Mouse (Mus musculus) MEL (cell line): Measurements from ENCODE around the gene Fam222b. TPM values are rescaled to one million over a fixed set of nuclear protein-coding genes. Genes with fewer than 3 reads are reported as not detected.

Experiments used
- DNase-seq: peaks from one replicate; pipeline ENCODE4 v3.0.0; 2011; ENCODE audit warnings: low read depth, low spot score
- H3K27ac ChIP-seq: 2 replicates; pipeline ENCODE4 v1.5.1; 2012; ENCODE audit warnings: low read depth, mild to moderate bottlenecking, control low read depth, low read length, moderate library complexity; ENCODE audit not compliant: control insufficient read depth
- H3K27me3 ChIP-seq, 2 experiments: fragments of 150-350 bp in 1 of 2; sonication (generic) in 1 of 2; 2 replicates each; pipeline ENCODE4 v1.6.1; 2012; ENCODE audit warnings: low read length in 2 of 2, mild to moderate bottlenecking in 2 of 2, improper control_type of control experiment in 1 of 2, moderate library complexity in 1 of 2; ENCODE audit not compliant: insufficient read depth in 2 of 2, control insufficient read depth in 1 of 2
- H3K36me3 ChIP-seq, 2 experiments: 2 replicates each; pipeline ENCODE4 v1.6.1; 2012 to 2014; ENCODE audit warnings: low read length in 2 of 2, improper control_type of control experiment in 1 of 2, inconsistent platforms in 1 of 2, mild to moderate bottlenecking in 1 of 2; ENCODE audit not compliant: insufficient read depth in 2 of 2, control insufficient read depth in 1 of 2
- H3K4me1 ChIP-seq, 2 experiments: fragments of 150-350 bp in 1 of 2; sonication (generic) in 1 of 2; 2 replicates each; pipeline ENCODE4 v1.6.1; 2012; ENCODE audit warnings: low read length in 2 of 2, improper control_type of control experiment in 1 of 2, mild to moderate bottlenecking in 1 of 2; ENCODE audit not compliant: insufficient read depth in 2 of 2, control insufficient read depth in 1 of 2
- H3K4me3 ChIP-seq, 2 experiments: fragments of 150-350 bp in 1 of 2; sonication (generic) in 1 of 2; 2 replicates each; pipeline ENCODE4 v1.5.1; 2012; ENCODE audit warnings: low read depth in 2 of 2, low read length in 2 of 2, mild to moderate bottlenecking in 2 of 2, moderate library complexity in 2 of 2, control low read depth in 1 of 2, improper control_type of control experiment in 1 of 2; ENCODE audit not compliant: control insufficient read depth in 1 of 2, insufficient read depth in 1 of 2
- H3K79me2 ChIP-seq: 2 replicates; pipeline ENCODE4 v1.6.1; 2012; ENCODE audit warnings: mild to moderate bottlenecking, low read length, moderate library complexity; ENCODE audit not compliant: control insufficient read depth, poor library complexity, insufficient read depth
- H3K9ac ChIP-seq: 2 replicates; pipeline ENCODE4 v1.6.1; 2012; ENCODE audit warnings: low read depth, mild to moderate bottlenecking, control low read depth, low read length, moderate library complexity; ENCODE audit not compliant: control insufficient read depth, poor library complexity, severe bottlenecking
- H3K9me3 ChIP-seq: fragments of 150-350 bp; sonication (generic); replicated peaks from 2 replicates; pipeline ENCODE4 v1.6.1; 2012; ENCODE audit warnings: mild to moderate bottlenecking, low read length, improper control_type of control experiment, moderate library complexity; ENCODE audit not compliant: insufficient read depth
- CHD1 ChIP-seq: IDR thresholded peaks from 2 replicates; pipeline ENCODE4 v1.6.1; 2012; ENCODE audit warnings: low read depth, mild to moderate bottlenecking, inconsistent platforms, low read length, improper control_type of control experiment
- E2F4 ChIP-seq: IDR thresholded peaks from 2 replicates; pipeline ENCODE4 v1.6.1; 2011; ENCODE audit warnings: low read depth, low read length, improper control_type of control experiment, borderline replicate concordance
- ELF1 ChIP-seq: IDR thresholded peaks from 2 replicates; pipeline ENCODE4 v1.6.1; 2014; ENCODE audit warnings: low read depth, mild to moderate bottlenecking, inconsistent platforms, low read length, improper control_type of control experiment, moderate library complexity
- ETS1 ChIP-seq: IDR thresholded peaks from 2 replicates; pipeline ENCODE4 v1.6.1; 2012; ENCODE audit warnings: low read depth, mild to moderate bottlenecking, inconsistent platforms, low read length, improper control_type of control experiment, moderate library complexity
- MAFK ChIP-seq: IDR thresholded peaks from 2 replicates; pipeline ENCODE4 v1.6.1; 2011; ENCODE audit warnings: low read depth, mild to moderate bottlenecking, low read length, improper control_type of control experiment, borderline replicate concordance
- MEF2A ChIP-seq: IDR thresholded peaks from 2 replicates; pipeline ENCODE4 v1.6.1; 2014; ENCODE audit warnings: low read depth, mild to moderate bottlenecking, inconsistent platforms, low read length, improper control_type of control experiment; ENCODE audit not compliant: poor library complexity, insufficient replicate concordance, severe bottlenecking; ENCODE audit errors: extremely low read depth
- MXI1 ChIP-seq: IDR thresholded peaks from 2 replicates; pipeline ENCODE4 v1.6.1; 2011; ENCODE audit warnings: mild to moderate bottlenecking, low read depth, low read length, improper control_type of control experiment
- NRF1 ChIP-seq: IDR thresholded peaks from 2 replicates; pipeline ENCODE4 v1.6.1; 2014; ENCODE audit warnings: low read depth, mild to moderate bottlenecking, inconsistent platforms, low read length, improper control_type of control experiment, moderate library complexity; ENCODE audit not compliant: poor library complexity, insufficient read depth, severe bottlenecking
- POLR2AphosphoS2 ChIP-seq: IDR thresholded peaks from 2 replicates; pipeline ENCODE4 v1.6.1; 2011; ENCODE audit warnings: low read length, improper control_type of control experiment
- RAD21 ChIP-seq: IDR thresholded peaks from 2 replicates; pipeline ENCODE4 v1.6.1; 2011; ENCODE audit warnings: mild to moderate bottlenecking, low read depth, low read length, improper control_type of control experiment
- RCOR1 ChIP-seq: IDR thresholded peaks from 2 replicates; pipeline ENCODE4 v1.6.1; 2012; ENCODE audit warnings: low read depth, mild to moderate bottlenecking, inconsistent platforms, low read length, improper control_type of control experiment
- SIN3A ChIP-seq: IDR thresholded peaks from 2 replicates; pipeline ENCODE4 v1.6.1; 2012; ENCODE audit warnings: low read length, improper control_type of control experiment, inconsistent platforms
- TAL1 ChIP-seq: IDR thresholded peaks from 2 replicates; pipeline ENCODE4 v1.6.1; 2012; ENCODE audit warnings: mild to moderate bottlenecking, inconsistent platforms, low read length, moderate library complexity, mixed read lengths
- UBTF ChIP-seq: IDR thresholded peaks from 2 replicates; pipeline ENCODE4 v1.6.1; 2012; ENCODE audit warnings: low read depth, mild to moderate bottlenecking, inconsistent platforms, low read length, improper control_type of control experiment, moderate library complexity, borderline replicate concordance; ENCODE audit not compliant: insufficient read depth
- USF1 ChIP-seq: IDR thresholded peaks from 2 replicates; pipeline ENCODE4 v1.6.1; 2014; ENCODE audit warnings: low read depth, mild to moderate bottlenecking, inconsistent platforms, low read length, improper control_type of control experiment, moderate library complexity
- ZKSCAN1 ChIP-seq: IDR thresholded peaks from 2 replicates; pipeline ENCODE4 v1.6.1; 2012; ENCODE audit warnings: low read depth, mild to moderate bottlenecking, inconsistent platforms, low read length, improper control_type of control experiment, moderate library complexity
- ZNF384 ChIP-seq: IDR thresholded peaks from 2 replicates; pipeline ENCODE4 v1.6.1; 2012; ENCODE audit warnings: low read depth, mild to moderate bottlenecking, inconsistent platforms, low read length, improper control_type of control experiment
- polyA plus RNA-seq, 2 experiments: library from polyadenylated mRNA; stranded (reverse) in 1 of 2; unstranded in 1 of 2; fragments of >175 nt in 1 of 2; fragments of >200 nt in 1 of 2; gene quantifications; 2 replicates each; pipeline versions ENCODE4 v1.2.1 to v1.2.4; 2012; ENCODE audit warnings: low replicate concordance in 2 of 2, low read depth in 1 of 2; ENCODE audit not compliant: insufficient read length in 2 of 2, insufficient read depth in 1 of 2, missing spikeins in 1 of 2
- total RNA-seq: library from RNA; depleted of rRNA; stranded (reverse); fragments of 300-350 nt; gene quantifications from 2 replicates; pipeline ENCODE4 v1.2.3, GENCODE M21; 2012

Fam222b gene
- total and polyA plus RNA-seq, 3 experiments: 2.4 to 8.1 TPM; not detected in 1

GRCm38 (mm10) chr11:78165761-78166109 is 71.3 kb downstream of the Fam222b start:
- peak overlapping the region; percentile 72 to 87 for H3K4me3 ChIP-seq
- H3K9me3 ChIP-seq: no peaks in the 10 kb centered on the region
- H3K36me3 ChIP-seq: peaks cover 0 to 23% of the 10 kb centered on the region in 2 experiments; a peak in 2 of 4 replicates
- peaks cover 13% of the 10 kb centered on the region for H3K79me2 ChIP-seq
- H3K4me1 ChIP-seq: peaks cover 20 to 37% of the 10 kb centered on the region in 2 experiments
- no peak for TF ChIP-seq MEF2A
- TF ChIP-seq E2F4: no peak
- TF ChIP-seq NRF1: no peak; the same call in 1 of the 2 replicates
- 0 out of 2 replicates have a peak, but pooled peaks have one; percentile 10 for TF ChIP-seq CHD1
- TF ChIP-seq MAFK: no peak
- no peak for DNase-seq
- H3K27me3 ChIP-seq: no peaks in the 10 kb centered on the region
- H3K27ac ChIP-seq: peak overlapping the region; percentile 65
- peak overlapping the region; percentile 79 for H3K9ac ChIP-seq

GRCm38 (mm10) chr11:78166161-78166560 is 71.7 kb downstream of the Fam222b start:
- DNase-seq: no peak
- Histone ChIP-seq H3K9ac (peak overlapping the region; percentile 79), H3K27ac (peak overlapping the region; percentile 65), H3K27me3 (no peaks in the 10 kb centered on the region), H3K36me3 (peaks cover 0 to 23% of the 10 kb centered on the region in 2 experiments; a peak in 2 of 4 replicates)
- TF ChIP-seq ZNF384 (no peak), UBTF (no peak), ETS1 (no peak), MXI1 (no peak), SIN3A (no peak), TAL1 (no peak), ELF1 (no peak), POLR2AphosphoS2 (no peak), E2F4 (no peak)
- TF ChIP-seq, all 39 proteins: peak for 0
- Histone ChIP-seq H3K4me3 (peak overlapping the region; percentile 72 to 87), H3K4me1 (peaks cover 20 to 37% of the 10 kb centered on the region in 2 experiments), H3K79me2 (peaks cover 13% of the 10 kb centered on the region), H3K9me3 (no peaks in the 10 kb centered on the region)

- no peak overlapping the region for H3K4me3 ChIP-seq
- H3K4me1 ChIP-seq: peaks cover 20 to 37% of the 10 kb centered on the region in 2 experiments
- TF ChIP-seq RAD21 (no peak), ZKSCAN1 (no peak), USF1 (no peak), RCOR1 (no peak), SIN3A (peak; percentile 28), ZNF384 (no peak)
- TF ChIP-seq, all 39 proteins: peak for 1
- Histone ChIP-seq H3K27ac (no peak overlapping the region), H3K79me2 (peaks cover 13% of the 10 kb centered on the region), H3K9ac (no peak overlapping the region; the same call in 1 of the 2 replicates), H3K36me3 (peaks cover 0 to 23% of the 10 kb centered on the region in 2 experiments; a peak in 2 of 4 replicates), H3K9me3 (no peaks in the 10 kb centered on the region), H3K27me3 (no peaks in the 10 kb centered on the region)
- DNase-seq: peak; percentile 54
Measured at GRCm38 (mm10) chr11:78166640-78167039, 72.2 kb downstream of the Fam222b start.
